Comparison of ENCODE assay signal across 9 mouse cellular contexts in the genomic region with DNA sequence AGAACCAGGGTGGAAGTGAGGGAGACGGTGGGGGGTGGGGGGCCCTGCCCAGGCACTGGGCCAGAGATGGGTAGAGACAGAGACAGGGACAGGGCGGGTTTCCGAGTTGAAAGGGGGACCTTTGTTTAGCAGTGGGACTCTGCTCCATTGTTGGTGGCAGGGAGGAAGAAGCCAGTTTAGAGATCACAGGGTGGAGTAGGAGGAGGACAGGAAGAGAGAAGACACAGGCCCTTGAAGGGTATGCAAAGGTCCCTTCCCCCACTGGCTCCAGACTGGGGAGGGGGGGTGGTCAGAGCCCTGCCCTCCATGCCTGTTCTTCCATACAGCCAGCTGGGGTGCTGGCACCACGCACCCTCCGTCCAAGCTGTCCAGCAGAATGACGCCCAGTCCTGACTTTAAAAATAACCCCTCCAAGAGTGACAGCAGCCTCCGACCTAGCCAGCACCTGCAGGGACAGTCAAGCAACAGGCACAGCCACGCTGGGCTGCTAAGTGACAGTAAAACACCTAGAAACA. TPM values are rescaled to one million over a fixed set of nuclear protein-coding genes. Genes with fewer than 3 reads are reported as not detected.
DNase-seq lines count a peak whose midpoint lies in the region; ATAC-seq and TF ChIP-seq lines count a peak whose summit lies in the region.
"Had no signal": no experiment of that assay in that cellular context is flagged by ENCODE, and none has a peak within 500 bp of the region (broad histone marks: within the 10 kb centered on the region; RNA-seq: fewer than 3 reads in every experiment).

No protein-coding gene starts in this region.

- TF ChIP-seq EP300 in ES-Bruce4 (IDR thresholded peaks at IDR 0.05; ENCODE audit: insufficient read depth, low read depth, low read length) = peak; percentile 88

- no peak for TF ChIP-seq CTCF in ES-Bruce4 (IDR thresholded peaks at IDR 0.05; ENCODE audit: low read depth, low read length)
- no peak for TF ChIP-seq CTCF in forebrain, postnatal 0 days (IDR thresholded peaks at IDR 0.05; ENCODE audit: low read depth)

- H3K9ac ChIP-seq in ES-Bruce4 (ENCODE audit: low read depth, poor library complexity, severe bottlenecking) = no peak overlapping the region
- no peak overlapping the region for H3K9ac ChIP-seq in kidney, embryonic 14.5 days (ENCODE audit: low read depth, low read length)
- H3K9ac ChIP-seq in forebrain, postnatal 0 days = no peak overlapping the region

- H3K27ac ChIP-seq in ES-Bruce4 (ENCODE audit: insufficient read depth, low read length) = peak overlapping the region; percentile 88
- peak overlapping the region; percentile 85 for H3K27ac ChIP-seq in heart, embryonic 10.5 days
- H3K27ac ChIP-seq in kidney, embryonic 14.5 days (ENCODE audit: low read depth, low read length) = peak overlapping the region; percentile 56; the same call in 1 of the 2 replicates
- no peak overlapping the region for H3K27ac ChIP-seq in forebrain, postnatal 0 days (ENCODE audit: low read depth, low read length)
- H3K27ac ChIP-seq: macrophage had no signal

- no peak for TF ChIP-seq POLR2A in ES-Bruce4 (IDR thresholded peaks at IDR 0.05; ENCODE audit: insufficient read depth, low read length)

- no peak for ATAC-seq in kidney, embryonic 14.5 days (ENCODE audit: low FRiP score, low TSS enrichment)
- ATAC-seq in forebrain, postnatal 0 days = no peak

- no peak overlapping the region for H3K4me3 ChIP-seq in ES-Bruce4 (ENCODE audit: low read depth, low read length)
- H3K4me3 ChIP-seq in heart, embryonic 10.5 days = peak overlapping the region; percentile 8
- no peak overlapping the region for H3K4me3 ChIP-seq in kidney, embryonic 14.5 days (ENCODE audit: low read length)
- no peak overlapping the region for H3K4me3 ChIP-seq in forebrain, postnatal 0 days (ENCODE audit: low read depth, low read length)

- H3K4me2 ChIP-seq in kidney, embryonic 14.5 days (replicated peaks; ENCODE audit: low read depth, low read length) = no peak overlapping the region
- H3K4me2 ChIP-seq in forebrain, postnatal 0 days (ENCODE audit: low read depth) = no peak overlapping the region

- no peaks in the 10 kb centered on the region for H3K36me3 ChIP-seq in ES-Bruce4 (ENCODE audit: control insufficient read depth, insufficient read depth, low read length, poor library complexity, severe bottlenecking)
- H3K36me3 ChIP-seq in heart, embryonic 10.5 days = peaks cover 33% of the 10 kb centered on the region
- peaks cover 11% of the 10 kb centered on the region; the same call in 1 of the 2 replicates for H3K36me3 ChIP-seq in kidney, embryonic 14.5 days (ENCODE audit: control insufficient read depth, insufficient read depth, low read length)
- H3K36me3 ChIP-seq in forebrain, postnatal 0 days (ENCODE audit: insufficient read depth) = peaks cover 14% of the 10 kb centered on the region

- peaks cover 26% of the 10 kb centered on the region for H3K4me1 ChIP-seq in ES-Bruce4 (ENCODE audit: control insufficient read depth, insufficient read depth, low read length)
- peaks cover 92% of the 10 kb centered on the region for H3K4me1 ChIP-seq in heart, embryonic 10.5 days
- H3K4me1 ChIP-seq in kidney, embryonic 14.5 days (ENCODE audit: control insufficient read depth, insufficient read depth, low read length) = peaks cover 61% of the 10 kb centered on the region
- H3K4me1 ChIP-seq in forebrain, postnatal 0 days (ENCODE audit: insufficient read depth) = peaks cover 7% of the 10 kb centered on the region; the same call in 1 of the 2 replicates

- WGBS in heart, embryonic 10.5 days = 22% methylated on average over 8 of the region's 8 CpGs
- WGBS in kidney, embryonic 14.5 days = 49% methylated on average over 8 of the region's 8 CpGs
- 48% methylated on average over 8 of the region's 8 CpGs for WGBS in forebrain, postnatal 0 days

- H3K27me3 ChIP-seq in ES-Bruce4 (ENCODE audit: control insufficient read depth, insufficient read depth, low read length, poor library complexity, severe bottlenecking) = no peaks in the 10 kb centered on the region
- H3K27me3 ChIP-seq in heart, embryonic 10.5 days (ENCODE audit: insufficient read depth, poor library complexity, severe bottlenecking) = no peaks in the 10 kb centered on the region
- H3K27me3 ChIP-seq in kidney, embryonic 14.5 days (ENCODE audit: control insufficient read depth, insufficient read depth, low read length) = no peaks in the 10 kb centered on the region
- no peaks in the 10 kb centered on the region for H3K27me3 ChIP-seq in forebrain, postnatal 0 days (ENCODE audit: insufficient read depth, low read length)

- DNase-seq in cerebellum, adult 11-12 months = peak; percentile 93
- DNase-seq in heart, embryonic 10.5 days (ENCODE audit: low spot score) = no peak
- peak; percentile 91 for DNase-seq in lung, postnatal 36 days
- DNase-seq in urinary bladder, postnatal 4 days (ENCODE audit: low spot score in 2 of 2) = no peak
- DNase-seq in urinary bladder, postnatal 25 days (ENCODE audit: low spot score) = no peak
- no peak for DNase-seq in forebrain, postnatal 0 days

- H3K9me3 ChIP-seq in ES-Bruce4 (replicated peaks; ENCODE audit: control insufficient read depth, insufficient read depth, low read length, poor library complexity, severe bottlenecking) = no peaks in the 10 kb centered on the region
- H3K9me3 ChIP-seq in heart, embryonic 10.5 days = no peaks in the 10 kb centered on the region
- no peaks in the 10 kb centered on the region for H3K9me3 ChIP-seq in kidney, embryonic 14.5 days (ENCODE audit: control insufficient read depth, low read length)
- no peaks in the 10 kb centered on the region for H3K9me3 ChIP-seq in forebrain, postnatal 0 days (ENCODE audit: low read length)

RNA-seq across cellular contexts. Expression of a gene that starts 7.6 kb away (rescaled TPM):
- polyA plus RNA-seq in ES-Bruce4 (2011; ENCODE audit: insufficient read depth, insufficient read length, low read depth, missing spikeins) = 166 and 171 TPM in 2 replicates
- 91.3 and 112 TPM in 2 replicates for polyA plus RNA-seq in heart, embryonic 10.5 days (2016; fragmentation: Nextera tagmentation; extraction: Ambion mirVana)
- 66.8 and 84.7 TPM in 2 replicates for polyA plus RNA-seq in kidney, embryonic 14.5 days (2014; fragmentation: Nextera tagmentation; extraction: Ambion mirVana)
- total RNA-seq in forebrain, postnatal 0 days (2014; rRNA removed) = 76.6 and 106 TPM in 2 replicates
- 59.4 and 67.0 TPM in 2 replicates for polyA plus RNA-seq in forebrain, postnatal 0 days (2015; fragmentation: Nextera tagmentation; extraction: Ambion mirVana)

RNA-seq across cellular contexts. Expression of a gene that starts 24.6 kb away (rescaled TPM):
- 13.3 and 16.8 TPM in 2 replicates for polyA plus RNA-seq in ES-Bruce4 (2011; ENCODE audit: insufficient read depth, insufficient read length, low read depth, missing spikeins)
- polyA plus RNA-seq in heart, embryonic 10.5 days (2016; fragmentation: Nextera tagmentation; extraction: Ambion mirVana) = 71.1 and 81.8 TPM in 2 replicates
- polyA plus RNA-seq in kidney, embryonic 14.5 days (2014; fragmentation: Nextera tagmentation; extraction: Ambion mirVana) = 59.7 and 63.3 TPM in 2 replicates
- 16.8 and 27.1 TPM in 2 replicates for total RNA-seq in forebrain, postnatal 0 days (2014; rRNA removed)
- 17.9 and 19.8 TPM in 2 replicates for polyA plus RNA-seq in forebrain, postnatal 0 days (2015; fragmentation: Nextera tagmentation; extraction: Ambion mirVana)

RNA-seq across cellular contexts. Expression of a gene that starts 25.5 kb away (rescaled TPM):
- 22.5 and 24.3 TPM in 2 replicates for polyA plus RNA-seq in ES-Bruce4 (2011; ENCODE audit: insufficient read depth, insufficient read length, low read depth, missing spikeins)
- 107 and 123 TPM in 2 replicates for polyA plus RNA-seq in heart, embryonic 10.5 days (2016; fragmentation: Nextera tagmentation; extraction: Ambion mirVana)
- 75.4 and 113 TPM in 2 replicates for polyA plus RNA-seq in kidney, embryonic 14.5 days (2014; fragmentation: Nextera tagmentation; extraction: Ambion mirVana)
- total RNA-seq in forebrain, postnatal 0 days (2014; rRNA removed) = 18.1 and 34.6 TPM in 2 replicates
- polyA plus RNA-seq in forebrain, postnatal 0 days (2015; fragmentation: Nextera tagmentation; extraction: Ambion mirVana) = 23.3 and 23.4 TPM in 2 replicates
- polyA plus RNA-seq: macrophage had no signal

RNA-seq across cellular contexts. Expression of a gene that starts 34.1 kb away (rescaled TPM):
- 12.7 and 13.6 TPM in 2 replicates for polyA plus RNA-seq in ES-Bruce4 (2011; ENCODE audit: insufficient read depth, insufficient read length, low read depth, missing spikeins)
- polyA plus RNA-seq in heart, embryonic 10.5 days (2016; fragmentation: Nextera tagmentation; extraction: Ambion mirVana) = 5.1 and 8.4 TPM in 2 replicates
- 6.0 and 6.3 TPM in 2 replicates for polyA plus RNA-seq in kidney, embryonic 14.5 days (2014; fragmentation: Nextera tagmentation; extraction: Ambion mirVana)
- total RNA-seq in forebrain, postnatal 0 days (2014; rRNA removed) = 274 and 518 TPM in 2 replicates
- polyA plus RNA-seq in forebrain, postnatal 0 days (2015; fragmentation: Nextera tagmentation; extraction: Ambion mirVana) = 131 and 237 TPM in 2 replicates
- polyA plus RNA-seq: macrophage had no signal

RNA-seq across cellular contexts. Expression of a gene that starts 51.6 kb away (rescaled TPM):
- 37.3 and 44.6 TPM in 2 replicates for polyA plus RNA-seq in ES-Bruce4 (2011; ENCODE audit: insufficient read depth, insufficient read length, low read depth, missing spikeins)
- polyA plus RNA-seq in heart, embryonic 10.5 days (2016; fragmentation: Nextera tagmentation; extraction: Ambion mirVana) = 124 and 128 TPM in 2 replicates
- 100 and 112 TPM in 2 replicates for polyA plus RNA-seq in kidney, embryonic 14.5 days (2014; fragmentation: Nextera tagmentation; extraction: Ambion mirVana)
- total RNA-seq in forebrain, postnatal 0 days (2014; rRNA removed) = 63.0 and 80.5 TPM in 2 replicates
- polyA plus RNA-seq in forebrain, postnatal 0 days (2015; fragmentation: Nextera tagmentation; extraction: Ambion mirVana) = 113 and 118 TPM in 2 replicates

Comparison
In these comparisons a context has a peak if more than half of its experiments do, and no peak if none do; other contexts are left out.
1. DNase-seq: peak in cerebellum, adult 11-12 months (single experiment) and lung, postnatal 36 days (single experiment); none in heart, embryonic 10.5 days (single experiment), urinary bladder, postnatal 4 days (0 of 2), urinary bladder, postnatal 25 days (single experiment) and forebrain, postnatal 0 days (single experiment).